Mouse (Mus musculus) heart, postnatal 0 days (tissue): ENCODE data around the gene Bclaf1. TPM values are rescaled to one million over a fixed set of nuclear protein-coding genes. Genes with fewer than 3 reads are reported as not detected.
A peak's percentile ranks its signal among the peaks of the same experiment; 100 is the strongest.

Experiments used
- ATAC-seq: fragments of 200-750 bp; cut with Nextera tagmentation; 2 replicates; pipeline ENCODE4 v1.8.0; 2017; ENCODE audit warnings: low read depth, moderate number of reproducible peaks, moderate library complexity; ENCODE audit not compliant: insufficient read depth
- DNase-seq: peaks from one replicate; pipeline ENCODE4 v3.0.0-alpha.2; 2016; ENCODE audit warnings: low spot score
- H3K27ac ChIP-seq: fragments of 300-500 bp; sonication (generic); 2 replicates; pipeline ENCODE4 v1.5.1; 2014; ENCODE audit warnings: low read depth, mild to moderate bottlenecking
- H3K27me3 ChIP-seq: fragments of 300-500 bp; sonication (generic); 2 replicates; pipeline ENCODE4 v1.6.1; 2014; ENCODE audit warnings: low read length, mixed read lengths; ENCODE audit not compliant: control insufficient read depth, insufficient read depth
- H3K36me3 ChIP-seq: fragments of 300-500 bp; sonication (generic); replicated peaks from 2 replicates; pipeline ENCODE4 v1.6.1; 2014; ENCODE audit warnings: low read length, mixed read lengths; ENCODE audit not compliant: control insufficient read depth, insufficient read depth
- H3K4me1 ChIP-seq: fragments of 300-500 bp; sonication (generic); 2 replicates; pipeline ENCODE4 v1.6.1; 2014; ENCODE audit warnings: antibody characterized with exemption; ENCODE audit not compliant: control insufficient read depth, insufficient read depth
- H3K4me2 ChIP-seq: fragments of 300-500 bp; sonication (generic); 2 replicates; pipeline ENCODE4 v1.6.1; 2014; ENCODE audit warnings: low read depth, mild to moderate bottlenecking, low read length, moderate library complexity
- H3K4me3 ChIP-seq: fragments of 300-500 bp; sonication (generic); 2 replicates; pipeline ENCODE4 v1.5.1; 2014; ENCODE audit warnings: low read depth, low read length
- H3K9ac ChIP-seq: fragments of 300-500 bp; sonication (generic); replicated peaks from 2 replicates; pipeline ENCODE4 v1.6.1; 2014; ENCODE audit warnings: low read depth, low read length, mixed read lengths
- H3K9me3 ChIP-seq: fragments of 300-500 bp; sonication (generic); replicated peaks from 2 replicates; pipeline ENCODE4 v1.6.1; 2016; ENCODE audit warnings: low read length; ENCODE audit not compliant: control insufficient read depth
- CTCF ChIP-seq: IDR thresholded peaks from 2 replicates; pipeline ENCODE4 v1.5.1; 2016; ENCODE audit warnings: antibody characterized with exemption, control low read depth, low read depth
- EP300 ChIP-seq: IDR thresholded peaks from 2 replicates; pipeline ENCODE4 v1.6.1; 2016; ENCODE audit warnings: antibody characterized with exemption, low read depth
- WGBS: fragments of 180-500 bp; shearing (Covaris S2); extraction: QIAGEN DNeasy Blood & Tissue Kit; methylation state at CpG from one replicate; pipeline ENCODE4 v1.1.7; 2014; 5-methylcytosine and 5-hydroxymethylcytosine counted together
- polyA plus RNA-seq: library from polyadenylated mRNA; unstranded; fragments of >200 nt; fragmentation: Nextera tagmentation; extraction: Ambion mirVana; gene quantifications from 2 replicates; pipeline ENCODE4 v1.2.1, GENCODE M21; 2015
- total RNA-seq: library from RNA; depleted of rRNA; stranded (reverse); fragments of >200 nt; gene quantifications from 2 replicates; pipeline ENCODE4 v1.2.3, GENCODE M21; 2014; ENCODE audit warnings: low replicate concordance

Bclaf1 gene
- total and polyA plus RNA-seq, 2 experiments from 2014 or later, result 50.3 to 58.0 TPM

DNA sequence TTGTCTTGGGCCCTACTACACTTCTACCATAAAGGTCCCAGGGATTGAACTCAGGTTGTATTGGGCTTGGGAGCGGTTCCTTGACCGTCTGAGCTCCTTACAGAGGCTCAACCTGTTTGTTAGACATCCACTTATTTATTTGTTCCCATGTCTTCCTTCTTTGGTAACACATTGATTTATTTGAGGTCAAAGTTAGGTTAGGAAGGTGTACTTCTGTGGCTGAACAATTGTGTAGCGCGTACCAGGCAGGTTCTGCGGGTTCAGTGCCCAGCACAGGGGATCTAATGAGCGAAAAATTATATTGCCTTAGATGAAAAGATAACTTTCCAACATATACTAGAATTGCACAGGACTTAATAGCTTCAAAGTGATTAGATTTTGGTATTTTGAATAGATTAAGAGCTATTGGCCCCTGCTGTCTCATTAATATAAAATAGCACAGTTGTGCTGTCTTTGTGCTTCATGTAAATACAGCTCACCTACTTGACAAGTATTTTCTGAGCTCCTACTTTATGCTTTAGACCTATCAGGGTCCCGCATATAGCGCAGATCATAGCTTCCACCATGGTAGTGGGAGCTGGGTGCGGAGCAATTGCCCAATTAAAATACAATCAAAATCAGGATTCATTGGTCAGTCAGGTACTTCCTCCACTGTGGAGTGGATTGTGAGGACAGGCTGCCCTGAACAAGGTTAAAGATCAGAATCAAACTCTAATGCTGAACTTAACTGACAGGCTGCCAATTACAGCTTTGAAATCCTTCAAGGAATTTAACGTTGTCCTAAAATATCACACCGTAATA lies 1.1 kb upstream of the Bclaf1 start:
- no peaks in the 10 kb centered on the region for H3K9me3 ChIP-seq
- DNase-seq (no peak), ATAC-seq (no peak)
- H3K4me2 ChIP-seq, result peak overlapping the region; percentile 68
- peak overlapping the region; percentile 97 for H3K4me3 ChIP-seq
- no peaks in the 10 kb centered on the region for H3K27me3 ChIP-seq
- peaks cover 11% of the 10 kb centered on the region; the same call in 1 of the 2 replicates for H3K4me1 ChIP-seq
- H3K9ac ChIP-seq, result peak overlapping the region; percentile 98
- 53% methylated on average over 11 of the region's 11 CpGs for WGBS
- no peak for TF ChIP-seq EP300
- no peak for TF ChIP-seq CTCF
- no peaks in the 10 kb centered on the region for H3K36me3 ChIP-seq
- peak overlapping the region; percentile 100 for H3K27ac ChIP-seq

DNA sequence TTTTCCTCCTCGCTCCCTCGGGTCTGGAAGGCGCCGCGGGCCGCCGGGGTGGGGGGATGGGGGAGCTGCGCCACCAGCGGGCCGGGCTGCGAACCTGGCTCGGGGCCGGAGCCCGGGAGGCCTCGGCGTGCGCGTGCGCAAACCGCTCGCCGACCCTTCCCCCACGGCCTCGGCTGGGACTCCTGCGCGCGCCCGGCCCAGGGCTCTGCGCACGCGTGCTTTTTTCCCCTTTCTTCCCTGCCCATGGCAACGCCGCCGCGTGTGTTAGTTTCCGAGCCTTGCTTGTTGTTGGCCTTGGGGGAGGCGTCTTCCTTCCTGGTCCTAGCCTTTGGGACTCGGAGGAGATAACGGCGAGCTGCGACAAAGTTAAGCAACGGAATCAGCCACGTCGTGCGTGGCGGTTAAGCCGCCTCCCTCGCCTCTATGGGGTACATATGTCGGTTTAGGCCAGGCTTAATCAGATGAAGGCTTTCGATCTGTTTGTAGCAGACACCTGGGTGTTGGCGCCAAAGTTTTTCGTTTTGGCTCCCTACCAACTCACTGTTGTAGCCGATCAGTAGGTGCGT lies 550 bp downstream of the Bclaf1 start:
- Histone ChIP-seq H3K9ac (peak overlapping the region; percentile 98), H3K4me2 (peak overlapping the region; percentile 68), H3K4me1 (peaks cover 18% of the 10 kb centered on the region; the same call in 1 of the 2 replicates), H3K27me3 (no peaks in the 10 kb centered on the region), H3K27ac (peak overlapping the region; percentile 100), H3K9me3 (no peaks in the 10 kb centered on the region), H3K36me3 (no peaks in the 10 kb centered on the region), H3K4me3 (peak overlapping the region; percentile 97)
- ATAC-seq, result peak; percentile 76
- under 1% methylated on average over 42 of the region's 54 CpGs for WGBS
- no peak for TF ChIP-seq CTCF
- peak; percentile 93 for DNase-seq

DNA sequence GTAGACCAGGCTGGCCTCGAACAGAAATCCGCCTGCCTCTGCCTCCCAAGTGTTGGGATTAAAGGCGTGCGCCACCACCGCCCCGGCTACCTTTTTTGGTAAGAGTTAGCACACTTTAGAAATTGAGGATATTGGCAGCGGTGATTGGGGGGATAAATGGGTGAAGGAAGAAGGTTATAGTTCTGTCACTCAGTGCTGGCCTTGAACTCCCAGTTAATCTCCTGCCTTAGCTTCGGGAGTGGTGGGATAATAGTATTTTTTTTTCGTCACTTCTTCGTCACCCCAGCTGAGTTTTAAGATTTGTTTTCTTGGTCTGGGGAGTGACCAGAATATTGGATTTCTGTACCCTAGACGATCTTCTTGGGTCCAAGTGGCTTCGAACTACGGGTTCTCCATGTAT lies 1.2 kb downstream of the Bclaf1 start:
- Histone ChIP-seq H3K27me3 (no peaks in the 10 kb centered on the region), H3K9ac (peak overlapping the region; percentile 98; the same call in 1 of the 2 replicates)
- DNase-seq, result no peak

DNA sequence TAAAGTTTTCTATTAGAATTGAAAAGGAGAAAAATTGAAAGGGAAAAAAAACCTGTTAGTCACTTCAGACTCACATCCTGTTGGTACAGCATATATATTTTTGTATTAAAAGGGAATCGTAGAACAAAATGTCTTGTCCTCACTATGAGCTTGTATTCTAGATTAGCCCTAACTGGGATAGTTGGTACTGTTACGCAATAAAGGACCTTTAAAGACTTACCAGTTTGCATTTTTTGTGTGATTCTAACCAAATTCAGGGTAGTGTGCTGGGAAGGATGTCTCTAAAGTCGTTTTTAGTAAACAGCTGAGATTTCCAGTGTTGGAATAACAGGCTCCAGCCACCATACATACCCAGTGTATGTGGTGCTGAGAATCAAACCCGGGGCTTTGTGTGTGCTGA lies 1.7 kb downstream of the Bclaf1 start:
- TF ChIP-seq EP300, result no peak
- no peak for TF ChIP-seq CTCF
- ATAC-seq (no peak), DNase-seq (no peak)
- Histone ChIP-seq H3K4me2 (peak overlapping the region; percentile 68; the same call in 1 of the 2 replicates), H3K27ac (peak overlapping the region; percentile 0; the same call in 1 of the 2 replicates), H3K4me3 (peak overlapping the region; percentile 97; the same call in 1 of the 2 replicates), H3K9ac (no peak overlapping the region), H3K27me3 (no peaks in the 10 kb centered on the region), H3K36me3 (peaks cover 11% of the 10 kb centered on the region), H3K4me1 (peaks cover 18% of the 10 kb centered on the region; the same call in 1 of the 2 replicates), H3K9me3 (no peaks in the 10 kb centered on the region)
- WGBS, result 70% methylated on average over 4 of the region's 4 CpGs

More for the DNA sequence above, 1.2 kb downstream of the Bclaf1 start:
- 0 out of 2 replicates have a peak, but pooled peaks cover 6% of the 10 kb centered on the region for H3K36me3 ChIP-seq
- peaks cover 18% of the 10 kb centered on the region; the same call in 1 of the 2 replicates for H3K4me1 ChIP-seq
- WGBS, result 30% methylated on average over 13 of the region's 13 CpGs
- H3K4me3 ChIP-seq, result peak overlapping the region; percentile 97
- peak overlapping the region; percentile 100 for H3K27ac ChIP-seq
- no peaks in the 10 kb centered on the region for H3K9me3 ChIP-seq
- peak overlapping the region; percentile 68 for H3K4me2 ChIP-seq
- no peak for ATAC-seq
- TF ChIP-seq CTCF, result no peak
- no peak for TF ChIP-seq EP300

DNA sequence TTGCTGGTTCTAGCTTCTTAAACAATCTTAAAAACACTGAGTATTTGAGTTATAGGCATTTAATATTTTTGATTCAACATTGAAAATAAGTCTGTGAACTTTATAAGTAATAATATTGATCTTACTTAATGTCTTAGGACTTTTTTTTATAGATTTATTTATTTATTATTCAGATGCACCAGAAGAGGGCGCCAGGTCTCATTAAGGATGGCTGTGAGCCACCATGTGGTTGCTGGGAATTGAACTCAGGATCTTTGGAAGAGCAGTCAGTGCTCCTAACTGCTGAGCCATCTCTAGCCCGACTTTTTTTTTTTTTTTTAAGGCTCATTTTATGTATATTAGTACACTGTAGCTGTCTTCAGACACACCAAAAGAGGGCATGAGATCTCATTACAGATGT lies 2.5 kb downstream of the Bclaf1 start:
- TF ChIP-seq EP300 (no peak), CTCF (peak; percentile 22; the same call in 1 of the 2 replicates)
- DNase-seq (no peak), ATAC-seq (no peak)
- Histone ChIP-seq H3K4me3 (no peak overlapping the region), H3K27ac (no peak overlapping the region), H3K9ac (no peak overlapping the region), H3K9me3 (no peaks in the 10 kb centered on the region), H3K27me3 (no peaks in the 10 kb centered on the region), H3K4me1 (peaks cover 18% of the 10 kb centered on the region; the same call in 1 of the 2 replicates), H3K4me2 (no peak overlapping the region), H3K36me3 (peaks cover 17% of the 10 kb centered on the region)
- WGBS, result 56% methylated on average over 2 of the region's 2 CpGs
